Mouse (Mus musculus): ENCODE results near the gene Gm8180. TPM values are rescaled to one million over a fixed set of nuclear protein-coding genes. Genes with fewer than 3 reads are reported as not detected.
"Not testable (repeated sequence)": the region's sequence is repeated elsewhere in the genome, so short reads cannot be mapped to it uniquely, and the experiment has no call there.

Gene Gm8180
- not detected for total RNA-seq (2021)
- long read RNA-seq, experiment 1: 0 reads
- long read RNA-seq, experiment 2: 0 reads

- not testable (repeated sequence) for DNase-seq (ENCODE audit: low spot score in 2 of 2)
Measured at GRCm38 (mm10) chr14:43784645-43785044, at the start of gene Gm8180. Gene Gm8180 (minus strand): TSS chr14:43784745.

- not testable (repeated sequence) for DNase-seq (ENCODE audit: low spot score in 2 of 2)
Measured at GRCm38 (mm10) chr14:43830385-43830784, 45.8 kb upstream of the Gm8180 start.

GRCm38 (mm10) chr14:43824176-43824575 is 39.6 kb upstream of the Gm8180 start:
- not testable (repeated sequence) for DNase-seq (ENCODE audit: low spot score in 2 of 2)

- DNase-seq (ENCODE audit: low spot score in 2 of 2): not testable (repeated sequence)
Measured at GRCm38 (mm10) chr14:43821869-43822268, 37.3 kb upstream of the Gm8180 start.

DNA sequence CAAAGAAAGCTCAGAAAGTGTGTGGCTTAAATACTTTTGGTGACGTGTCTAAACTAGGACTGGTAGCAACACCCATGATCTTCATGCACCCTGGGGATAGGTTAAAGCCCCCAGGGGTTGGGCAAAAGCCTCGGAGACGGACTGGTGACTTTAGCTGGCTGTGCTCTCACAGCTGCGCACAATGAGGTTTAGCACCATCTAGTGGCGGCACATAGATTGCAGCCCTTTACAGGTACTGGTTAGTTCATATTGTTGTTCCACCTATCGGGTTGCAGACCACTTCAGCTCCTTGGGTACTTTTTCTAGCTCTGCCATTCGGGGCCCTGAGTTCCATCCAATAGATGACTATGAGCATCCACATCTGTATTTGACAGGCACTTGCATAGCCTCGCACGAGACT is 27.9 kb upstream of the Gm8180 start:
- not testable (repeated sequence) for DNase-seq (ENCODE audit: low spot score in 2 of 2)

- DNase-seq (ENCODE audit: low spot score in 2 of 2): not testable (repeated sequence)
Measured at GRCm38 (mm10) chr14:43808142-43808541, 23.6 kb upstream of the Gm8180 start.

GRCm38 (mm10) chr14:43804435-43804834 is 19.9 kb upstream of the Gm8180 start:
- not testable (repeated sequence) for DNase-seq (ENCODE audit: low spot score in 2 of 2)

- DNase-seq (ENCODE audit: low spot score in 2 of 2): not testable (repeated sequence)
Measured at GRCm38 (mm10) chr14:43796905-43797470, 12.4 kb upstream of the Gm8180 start.

GRCm38 (mm10) chr14:43796069-43796904 is 11.7 kb upstream of the Gm8180 start:
- DNase-seq (ENCODE audit: low spot score in 2 of 2): no peak

DNA sequence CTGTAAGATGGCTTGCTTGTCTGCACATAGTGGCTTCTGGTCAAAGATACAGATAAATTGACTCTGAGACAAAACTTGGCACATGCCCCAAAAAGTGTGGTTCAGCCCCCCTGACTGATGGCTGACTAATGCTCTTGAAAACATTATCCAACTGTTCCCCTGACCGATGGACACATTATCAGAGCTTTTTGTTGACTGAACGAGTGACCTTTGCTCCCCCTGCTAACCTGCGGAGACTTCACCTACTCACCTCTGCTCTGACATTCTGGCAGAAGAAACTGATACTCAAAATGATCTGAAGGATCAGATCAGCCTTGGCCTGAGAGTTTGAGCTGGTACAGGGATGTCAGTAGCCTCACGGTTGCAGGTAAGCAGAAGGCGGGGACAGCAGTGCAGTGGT is 9.3 kb upstream of the Gm8180 start:
- DNase-seq (ENCODE audit: low spot score in 2 of 2): not testable (repeated sequence)

DNA sequence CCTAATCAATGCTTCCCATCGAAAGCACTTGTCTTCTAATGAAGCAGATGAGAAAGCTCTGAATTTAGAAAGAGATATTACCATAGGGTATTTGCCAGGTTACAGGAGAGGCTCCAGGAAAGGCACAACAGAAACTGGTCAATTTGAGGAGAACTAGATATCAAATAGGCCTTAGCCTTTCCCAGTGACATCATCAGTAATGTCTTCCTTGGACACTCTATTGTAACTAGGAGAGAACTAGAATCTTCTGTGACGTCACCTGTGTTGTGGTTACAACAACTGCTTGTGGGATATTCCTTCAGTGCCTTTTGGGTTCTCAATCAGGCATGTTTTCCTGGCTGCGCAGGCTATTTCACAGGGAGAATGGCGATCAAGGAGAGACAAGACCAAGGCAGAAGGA is 37.0 kb downstream of the Gm8180 start, which contains the start of gene Gm6526:
Gene Gm6526 (plus strand): TSS at position 301 of the 400 bp plus-strand sequence.
- not testable (repeated sequence) for DNase-seq (ENCODE audit: low spot score in 2 of 2)

Other genes with a start within 250 kb of the Gm8180 start
- gene Gm5799, start 241.2 kb downstream of the Gm8180 start, total RNA-seq (2021): not detected
- not detected for gene Gm17654, start 205.6 kb downstream of the Gm8180 start, total RNA-seq (2021)
- not detected for gene Gm10375, start 176.7 kb downstream of the Gm8180 start, total RNA-seq (2021)
- gene Gm8165, start 107.5 kb downstream of the Gm8180 start, total RNA-seq (2021): not detected
- 1 to 10 TPM in 1 of 2 experiments, under 1 TPM in 1; 0.98 to 1.2 TPM for gene Gm7324, start 86.9 kb downstream of the Gm8180 start, total RNA-seq (2021)
- not detected for gene Gm16506, start 57.3 kb downstream of the Gm8180 start, total RNA-seq (2021)
- gene Gm6526, start 36.9 kb downstream of the Gm8180 start, total RNA-seq (2021): not detected
- gene Ear1, start 90.8 kb upstream of the Gm8180 start, total RNA-seq (2021): not detected
- not detected for gene Ear10, start 138.8 kb upstream of the Gm8180 start, total RNA-seq (2021)
- gene Gm8113, start 140.6 kb upstream of the Gm8180 start, total RNA-seq (2021): under 1 TPM; 0.12 to 0.44 TPM
- gene Ang5, start 172.3 kb upstream of the Gm8180 start, total RNA-seq (2021): not detected
- gene Ang6, start 217.5 kb upstream of the Gm8180 start, total RNA-seq (2021): not detected